Mouse (Mus musculus) liver, postnatal 0 days (tissue): ENCODE measurements around the gene Thap8.

Experiments used
- CTCF ChIP-seq: sonication (generic); IDR thresholded peaks from 2 replicates; pipeline ENCODE4 v1.5.1; 2016; ENCODE audit warnings: antibody characterized with exemption, low read depth
- EP300 ChIP-seq: IDR thresholded peaks from 2 replicates; pipeline ENCODE4 v1.6.1; 2016; ENCODE audit warnings: antibody characterized with exemption, low read depth, mild to moderate bottlenecking

- no peak for TF ChIP-seq CTCF
- TF ChIP-seq EP300, result no peak
Measured at GRCm38 (mm10) chr7:30315559-30316529, 36.0 kb downstream of the Thap8 start.
